Mouse (Mus musculus): ENCODE measurements around the gene Unc5a. TPM values are rescaled to one million over a fixed set of nuclear protein-coding genes. Genes with fewer than 3 reads are reported as not detected.

Gene Unc5a
- total RNA-seq (2021): 1 to 10 TPM; 3.5 to 4.2 TPM
- long read RNA-seq, experiment 1, partial matches to known transcripts: 5 of 8 reads
- long read RNA-seq, experiment 1, other reads (novel, unspliced or antisense): 0 of 8 reads
- long read RNA-seq, experiment 2, transcript Unc5a-202 (15 exons, 3,827 nt): major isoform, 15 of 24 reads
- long read RNA-seq, experiment 2, partial matches to known transcripts: 4 of 24 reads
- long read RNA-seq, experiment 2, other reads (novel, unspliced or antisense): 5 of 24 reads

GRCm38 (mm10) chr13:54948531-54949493 is at the start of gene Unc5a:
Gene Unc5a (plus strand): TSS chr13:54949411.
- peak; percentile 31 for DNase-seq
- intact Hi-C loops (cut with DNase I; ENCODE audit: low total_unique reads): no loop called here

DNA sequence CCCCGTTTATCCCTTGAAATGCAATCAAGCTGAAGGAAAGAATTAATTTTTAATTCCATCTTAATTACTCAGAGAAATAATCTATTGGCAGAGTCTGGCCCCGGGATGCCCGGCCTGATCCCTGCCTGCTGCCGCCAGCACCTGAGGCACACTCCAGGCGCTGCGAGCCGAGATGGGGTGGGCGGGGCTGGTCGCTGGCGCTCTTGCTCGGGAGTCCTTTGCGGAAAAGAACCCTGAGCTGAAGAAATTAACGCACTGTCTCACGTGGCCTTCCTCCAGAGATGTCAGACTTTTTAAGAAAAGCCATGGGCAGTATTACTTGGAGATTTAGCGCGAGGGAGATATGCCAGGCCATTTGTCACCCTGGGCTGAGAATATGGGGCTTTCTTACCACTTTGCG is 37.2 kb upstream of the Unc5a start:
- DNase-seq: no peak
- intact Hi-C loops (cut with DNase I; ENCODE audit: low total_unique reads): no loop called here

DNA sequence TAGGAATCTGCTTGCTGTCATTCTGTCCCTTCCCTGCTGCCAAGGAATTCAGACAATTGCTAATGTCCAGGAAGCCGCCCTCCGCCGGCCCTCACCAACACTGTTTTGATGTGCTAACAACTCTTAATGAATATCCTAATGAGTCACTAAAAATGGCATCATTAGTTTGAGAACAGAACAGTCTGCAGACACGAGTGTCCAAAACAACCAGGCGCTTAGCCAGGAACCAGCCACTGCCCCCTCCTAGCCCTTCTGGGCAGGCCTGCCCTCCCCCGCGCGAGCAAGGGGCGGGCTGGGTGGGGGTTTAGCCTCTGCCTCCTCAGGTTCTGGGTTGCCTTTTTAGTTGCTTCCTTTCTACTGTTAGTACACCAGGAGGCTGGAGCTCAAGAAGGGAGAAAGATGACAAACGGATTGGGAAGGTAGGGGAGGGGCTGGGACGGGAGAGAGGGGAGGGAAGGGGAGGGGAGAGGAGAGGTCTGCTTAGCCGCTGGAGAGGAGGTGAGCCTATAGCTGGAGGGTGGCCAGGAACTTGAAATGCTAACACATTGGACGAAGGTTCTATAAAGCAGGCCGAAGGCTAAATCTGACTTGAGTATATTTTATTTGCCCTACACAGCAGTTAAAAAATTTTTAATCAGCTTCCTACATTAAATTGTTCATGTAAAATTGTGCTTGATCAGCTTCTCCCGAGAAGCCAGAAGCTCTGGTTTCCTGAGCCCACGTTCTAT is 36.2 kb upstream of the Unc5a start:
- intact Hi-C loops (cut with DNase I; ENCODE audit: low total_unique reads): no loop called here

DNA sequence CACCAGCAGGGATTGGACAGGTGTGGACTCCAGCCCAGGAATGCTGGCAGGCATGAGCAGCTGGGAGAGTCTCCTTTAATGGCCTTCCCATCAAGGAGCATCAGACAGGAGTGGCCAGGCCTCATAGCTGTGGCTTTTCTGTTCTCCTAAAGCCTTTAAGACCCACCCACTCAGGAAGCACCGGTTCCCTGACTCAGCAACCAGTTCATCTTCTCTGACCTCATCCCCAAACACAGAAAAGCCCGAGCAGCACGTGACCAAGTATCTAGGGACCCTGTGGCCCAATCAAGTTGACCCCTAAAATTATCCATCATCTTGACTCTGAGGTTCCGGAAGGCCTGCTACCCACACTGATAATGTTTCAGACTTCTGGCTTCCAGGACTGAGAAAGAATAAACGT is 32.6 kb upstream of the Unc5a start:
- intact Hi-C loops (cut with DNase I; ENCODE audit: low total_unique reads): no loop called here

More for the DNA sequence above, 36.2 kb upstream of the Unc5a start:
- no peak for DNase-seq

GRCm38 (mm10) chr13:54918910-54919309 is 30.3 kb upstream of the Unc5a start:
- intact Hi-C loops (cut with DNase I; ENCODE audit: low total_unique reads): no loop called here
- DNase-seq: no peak

More for the DNA sequence above, 32.6 kb upstream of the Unc5a start:
- DNase-seq: no peak

- no peak for DNase-seq
- intact Hi-C loops (cut with DNase I; ENCODE audit: low total_unique reads): no loop called here
Observed at GRCm38 (mm10) chr13:54919666-54920065, 29.5 kb upstream of the Unc5a start.

DNA sequence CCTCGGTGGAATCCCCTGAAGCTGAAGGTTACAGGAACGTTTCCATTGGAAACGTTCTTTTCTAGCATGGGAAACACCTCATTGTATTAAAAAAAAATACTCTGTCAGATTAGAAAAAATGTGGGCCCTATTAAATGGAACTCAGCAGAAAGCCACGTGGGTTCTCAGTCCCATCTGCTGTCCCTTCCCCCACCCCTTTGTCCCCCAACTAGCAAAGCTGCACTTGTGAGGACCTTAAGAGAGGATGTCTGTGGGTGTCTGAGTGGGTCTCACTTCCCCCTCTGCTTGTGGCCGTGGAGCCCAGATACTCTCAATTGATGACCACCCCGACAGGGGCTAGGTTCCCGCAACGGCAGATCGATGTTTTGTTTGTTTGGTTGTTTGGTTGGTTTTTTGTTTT is 27.5 kb upstream of the Unc5a start:
- no peak for DNase-seq
- intact Hi-C loops (cut with DNase I; ENCODE audit: low total_unique reads): no loop called here

DNA sequence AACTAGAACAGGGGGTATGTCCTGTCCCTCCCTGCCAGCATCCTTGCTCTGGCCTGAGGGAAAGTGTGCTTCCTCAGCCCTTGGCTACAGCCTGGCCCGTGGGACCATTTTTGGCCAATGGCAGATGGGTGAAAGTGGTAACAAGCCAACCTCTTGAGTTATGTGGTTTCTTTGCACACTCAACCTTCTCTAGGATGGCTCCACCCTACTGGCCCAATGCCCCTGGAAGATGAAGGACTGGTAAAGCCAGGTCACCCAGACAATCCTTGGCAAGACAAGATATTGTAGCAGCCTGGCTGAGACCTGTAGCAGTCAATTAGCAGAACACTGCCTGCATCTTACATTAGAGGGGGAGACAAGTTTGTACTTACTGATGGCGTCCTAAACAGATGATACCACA is 25.5 kb upstream of the Unc5a start:
- DNase-seq: no peak
- intact Hi-C loops (cut with DNase I; ENCODE audit: low total_unique reads): no loop called here

DNA sequence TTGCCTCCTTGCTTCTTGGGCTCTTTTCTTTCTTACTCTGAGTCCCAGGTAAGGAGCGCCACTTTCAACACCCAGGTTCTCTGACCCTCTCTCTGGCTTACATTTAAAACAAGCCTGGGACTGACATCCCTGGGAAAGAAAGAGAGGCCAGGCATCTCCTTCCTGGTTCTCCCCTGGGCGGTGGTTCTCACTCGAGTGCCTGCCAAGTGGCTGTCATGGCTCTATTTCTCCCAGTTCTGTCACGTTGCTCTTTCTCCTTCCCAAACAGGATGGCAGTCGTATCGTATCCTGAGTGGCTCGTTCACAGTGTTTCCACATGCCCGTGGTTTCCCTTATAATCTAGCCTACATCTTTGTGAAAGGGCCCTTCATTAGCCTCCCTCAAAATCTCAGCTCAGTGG is 23.7 kb upstream of the Unc5a start:
- no peak for DNase-seq
- intact Hi-C loops (cut with DNase I; ENCODE audit: low total_unique reads): no loop called here

- DNase-seq: peak; percentile 25
- intact Hi-C loops (cut with DNase I; ENCODE audit: low total_unique reads): no loop called here
Observed at GRCm38 (mm10) chr13:54926654-54927053, 22.6 kb upstream of the Unc5a start.

- DNase-seq: no peak
- intact Hi-C loops (cut with DNase I; ENCODE audit: low total_unique reads): no loop called here
Observed at GRCm38 (mm10) chr13:54930123-54930522, 19.1 kb upstream of the Unc5a start.

DNA sequence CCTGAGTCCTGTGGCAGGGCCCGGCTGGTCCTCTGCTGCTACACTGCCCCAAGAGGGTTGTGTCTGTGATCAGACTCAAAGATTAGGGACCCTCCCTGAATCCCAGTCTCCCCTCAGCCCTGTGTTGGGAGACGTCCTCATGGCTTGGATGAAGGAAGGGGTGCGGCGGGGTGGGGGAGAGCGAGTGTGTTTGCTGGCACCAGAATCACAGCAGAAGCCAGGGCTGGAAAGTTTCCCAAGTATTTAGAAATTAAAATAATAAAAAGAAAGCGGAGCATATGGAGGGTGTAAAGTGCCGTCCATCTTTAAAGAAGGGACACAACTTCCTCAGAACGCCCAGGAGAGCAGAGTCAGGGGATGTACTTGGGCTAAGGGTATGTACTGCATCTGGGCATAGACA is 14.3 kb upstream of the Unc5a start:
- intact Hi-C loops (cut with DNase I; ENCODE audit: low total_unique reads): no loop called here
- DNase-seq: no peak

GRCm38 (mm10) chr13:54936173-54936572 is 13.0 kb upstream of the Unc5a start:
- intact Hi-C loops (cut with DNase I; ENCODE audit: low total_unique reads): no loop called here
- peak; percentile 48 for DNase-seq

DNA sequence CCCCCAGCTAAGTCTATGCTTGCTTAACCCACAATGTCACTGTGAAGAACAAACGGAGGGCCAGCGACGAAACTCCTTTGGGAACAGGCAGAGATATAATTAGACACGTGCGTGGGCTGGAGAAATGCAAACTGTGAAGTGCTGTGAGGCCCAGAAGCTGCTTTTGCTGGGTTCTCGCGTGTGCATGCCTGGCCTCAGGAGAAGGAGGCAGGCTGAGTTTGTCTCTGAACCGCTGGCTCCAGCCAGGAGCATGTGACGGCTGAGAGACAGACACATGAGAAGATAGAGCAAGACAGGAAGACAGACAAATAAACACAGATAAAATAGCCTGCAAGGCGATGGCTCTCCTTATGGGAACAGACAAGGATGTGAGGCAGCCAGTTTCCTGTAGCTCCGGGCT is 11.3 kb upstream of the Unc5a start:
- intact Hi-C loops (cut with DNase I; ENCODE audit: low total_unique reads): no loop called here
- no peak for DNase-seq

- intact Hi-C loops (cut with DNase I; ENCODE audit: low total_unique reads): no loop called here
- DNase-seq: no peak
Observed at GRCm38 (mm10) chr13:54938493-54938892, 10.7 kb upstream of the Unc5a start.

- intact Hi-C loops (cut with DNase I; ENCODE audit: low total_unique reads): no loop called here
- DNase-seq: no peak
Observed at GRCm38 (mm10) chr13:54944411-54945157, 4.6 kb upstream of the Unc5a start.

DNA sequence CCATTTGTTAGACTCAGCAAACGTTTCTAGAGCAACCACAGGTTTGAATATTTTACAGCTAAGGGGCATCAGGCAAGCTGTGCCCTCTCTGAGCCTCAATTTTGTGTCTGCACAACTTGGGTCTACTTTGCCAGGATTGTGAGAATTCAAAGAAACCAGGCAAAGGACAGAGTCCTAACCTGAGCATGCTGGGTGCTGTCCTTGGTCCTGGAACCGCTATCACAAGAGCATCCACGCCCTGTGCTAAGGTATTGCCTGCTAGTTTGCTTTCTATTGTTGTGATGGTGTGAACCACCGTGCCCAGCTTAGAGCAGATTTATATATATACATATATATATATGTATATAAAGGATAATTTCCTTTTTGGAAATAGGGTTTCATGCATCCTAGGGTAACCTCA is 3.9 kb upstream of the Unc5a start:
- DNase-seq: peak; percentile 19
- intact Hi-C loops (cut with DNase I; ENCODE audit: low total_unique reads): no loop called here

GRCm38 (mm10) chr13:54946406-54946805 is 2.8 kb upstream of the Unc5a start:
- intact Hi-C loops (cut with DNase I; ENCODE audit: low total_unique reads): no loop called here
- no peak for DNase-seq

GRCm38 (mm10) chr13:54949592-54949991 is 381 bp downstream of the Unc5a start:
- DNase-seq: peak; percentile 29
- intact Hi-C loops (cut with DNase I; ENCODE audit: low total_unique reads): no loop called here

DNA sequence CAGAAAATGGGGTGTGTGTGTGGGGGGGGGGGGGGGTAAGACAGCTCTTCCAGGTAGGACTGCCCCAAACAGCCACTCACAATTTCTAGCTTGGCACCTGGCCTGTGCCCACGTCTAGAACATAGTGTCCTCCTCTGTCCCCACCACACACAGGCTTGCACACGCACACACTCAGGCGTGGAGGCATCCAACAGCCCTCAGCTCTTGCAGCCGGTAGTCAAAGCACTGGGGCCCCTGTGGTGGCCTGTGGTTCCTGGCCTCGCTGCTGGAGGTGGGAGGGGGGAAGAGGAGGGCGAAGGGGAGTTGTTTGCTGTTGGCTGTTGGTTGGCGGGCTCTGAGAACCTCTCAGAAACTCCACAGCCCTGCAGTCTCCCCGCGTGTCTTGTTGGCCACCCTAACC is 920 bp downstream of the Unc5a start:
- intact Hi-C loops (cut with DNase I; ENCODE audit: low total_unique reads): no loop called here

More for the DNA sequence above, 920 bp downstream of the Unc5a start:
- no peak for DNase-seq

Measured in gastrocnemius, postnatal 14 days (tissue).